Mouse (Mus musculus) left cerebral cortex, adult 8-10 months (tissue): Measurements from ENCODE around the gene Arhgap20. TPM values are rescaled to one million over a fixed set of nuclear protein-coding genes. Genes with fewer than 3 reads are reported as not detected.

Source experiments
- DNase-seq, 2 experiments: peaks; one replicate each; pipeline ENCODE4 v3.0.0; 2022; ENCODE audit warnings: low spot score in 2 of 2
- total RNA-seq, 4 experiments: library from RNA; stranded (reverse); gene quantifications; 2 replicates each; pipeline ENCODE4 v1.2.4; 2022

Arhgap20 gene
- total RNA-seq, 4 experiments from 2014 or later: 72.4 to 85.5 (median 78.3) TPM

- no peak for DNase-seq
Observed at GRCm38 (mm10) chr9:51798251-51798650, 33.1 kb downstream of the Arhgap20 start.

DNA sequence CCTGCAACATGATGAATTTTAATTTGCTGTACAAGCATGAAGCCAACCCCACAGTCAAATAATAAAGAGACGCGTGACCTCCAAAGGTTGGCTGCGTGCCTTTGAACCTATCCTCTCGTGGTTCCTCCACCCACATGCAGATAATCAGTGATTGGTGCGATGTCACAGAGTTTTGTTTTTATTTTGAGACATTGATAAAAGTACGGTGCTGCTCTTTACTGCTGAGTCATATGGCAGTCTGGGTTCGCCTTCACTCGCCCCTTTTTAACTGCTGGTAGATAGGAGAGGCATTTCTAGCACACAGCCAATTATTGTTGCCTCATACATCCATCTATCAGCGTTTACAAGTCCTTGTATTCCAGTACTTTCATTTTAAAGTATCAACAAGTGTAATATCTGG is 34.0 kb downstream of the Arhgap20 start:
- no peak for DNase-seq

DNA sequence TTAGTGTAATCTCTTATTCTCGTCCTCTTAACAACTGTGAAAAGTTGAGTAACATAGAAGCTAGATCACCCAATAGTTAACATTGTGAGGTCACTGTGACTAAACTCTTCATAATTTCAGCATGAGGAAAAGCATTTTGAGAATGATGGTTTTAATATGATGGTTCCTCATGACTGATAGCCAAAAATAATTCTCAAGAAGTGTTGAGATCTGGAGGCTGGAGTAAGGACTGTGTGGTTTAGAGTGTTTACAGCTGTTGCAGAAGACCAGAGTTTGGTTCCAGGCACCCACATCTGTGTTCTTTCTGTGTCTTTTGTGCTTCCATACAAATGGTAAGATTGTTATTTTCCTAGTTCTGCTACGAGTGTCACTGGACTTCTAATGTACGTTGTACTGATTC is 42.1 kb downstream of the Arhgap20 start:
- no peak for DNase-seq

DNA sequence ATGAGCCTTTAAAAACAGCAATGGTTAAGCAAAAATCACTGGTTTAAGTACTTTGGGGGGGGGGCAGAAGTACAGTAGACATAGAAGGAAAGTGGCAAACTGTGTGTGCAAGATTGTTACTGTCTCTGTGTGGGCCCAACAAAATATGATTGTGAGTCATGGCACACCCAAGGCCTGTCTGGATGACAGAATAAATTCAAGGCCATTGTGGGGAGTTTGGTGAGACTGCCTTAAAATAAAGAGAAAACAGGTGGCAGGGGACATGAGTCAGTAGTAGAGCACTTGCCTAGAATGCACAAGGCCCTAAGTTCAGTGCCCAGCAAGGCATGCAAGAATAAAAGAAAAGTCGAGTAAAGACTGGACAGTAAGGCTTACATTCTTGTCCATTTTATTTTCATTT is 47.8 kb downstream of the Arhgap20 start:
- DNase-seq: no peak

DNA sequence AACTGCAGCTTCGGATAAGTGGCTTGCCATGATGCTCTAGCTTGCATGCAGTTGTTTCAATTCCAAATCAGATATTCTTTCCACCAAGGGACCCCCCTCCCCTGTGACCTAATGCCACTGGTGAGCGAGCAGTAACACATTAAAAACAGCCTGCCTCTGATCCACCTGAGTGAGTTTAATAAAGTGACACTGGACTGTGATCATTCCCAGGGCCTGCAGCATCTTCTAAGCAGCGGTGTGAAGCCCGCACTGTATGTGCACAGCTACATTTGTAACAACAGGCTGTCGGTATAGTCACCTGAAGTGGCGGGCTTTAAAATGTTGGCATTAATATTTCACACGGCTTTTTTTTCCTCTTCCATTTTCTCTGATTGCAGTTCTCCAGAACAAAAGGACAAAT is 59.4 kb downstream of the Arhgap20 start:
- no peak for DNase-seq

GRCm38 (mm10) chr9:51831596-51831995 is 66.5 kb downstream of the Arhgap20 start:
- no peak for DNase-seq

GRCm38 (mm10) chr9:51832368-51832767 is 67.2 kb downstream of the Arhgap20 start:
- no peak for DNase-seq

GRCm38 (mm10) chr9:51837716-51838115 is 72.6 kb downstream of the Arhgap20 start:
- DNase-seq: no peak

- no peak for DNase-seq
Observed at GRCm38 (mm10) chr9:51843216-51843615, 78.1 kb downstream of the Arhgap20 start.

DNA sequence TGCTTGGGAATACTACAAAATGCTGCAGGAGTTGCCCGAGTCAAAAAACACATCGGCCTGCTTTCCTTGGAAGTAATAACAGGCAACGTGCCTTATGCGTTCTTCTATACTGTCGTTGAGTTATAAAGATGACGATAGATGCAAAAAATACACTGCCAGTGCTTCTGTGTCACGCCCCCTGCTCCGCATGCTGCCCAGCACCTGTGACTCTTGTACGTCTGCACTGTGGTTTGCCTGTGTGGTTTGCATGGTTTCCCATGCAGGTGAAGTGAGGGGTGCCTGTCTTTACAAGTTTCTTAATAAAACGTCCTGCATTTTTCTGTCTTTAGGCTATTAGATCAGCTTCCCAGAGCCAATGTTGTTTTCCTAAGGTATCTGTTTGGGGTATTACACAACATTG is 80.7 kb downstream of the Arhgap20 start:
- no peak for DNase-seq

DNA sequence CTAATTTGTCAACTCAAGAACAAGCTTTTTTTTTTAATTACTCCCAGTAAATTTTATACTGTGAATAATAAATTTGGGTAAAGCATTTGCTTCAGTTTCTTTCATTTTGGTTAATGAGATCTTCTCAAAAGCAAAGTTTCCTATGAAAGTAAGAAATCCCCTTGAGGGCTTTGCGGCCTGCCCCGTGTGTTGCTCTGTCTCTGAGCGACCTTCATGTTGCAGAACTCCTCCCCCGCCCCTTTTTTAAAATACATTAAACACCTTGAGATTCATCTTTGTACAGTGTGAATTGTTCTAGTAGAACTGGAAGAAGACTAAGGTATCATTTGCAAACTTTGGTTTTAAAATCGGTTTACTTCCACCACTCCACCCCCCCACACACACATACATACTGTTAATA is 88.6 kb downstream of the Arhgap20 start:
- DNase-seq: no peak

DNA sequence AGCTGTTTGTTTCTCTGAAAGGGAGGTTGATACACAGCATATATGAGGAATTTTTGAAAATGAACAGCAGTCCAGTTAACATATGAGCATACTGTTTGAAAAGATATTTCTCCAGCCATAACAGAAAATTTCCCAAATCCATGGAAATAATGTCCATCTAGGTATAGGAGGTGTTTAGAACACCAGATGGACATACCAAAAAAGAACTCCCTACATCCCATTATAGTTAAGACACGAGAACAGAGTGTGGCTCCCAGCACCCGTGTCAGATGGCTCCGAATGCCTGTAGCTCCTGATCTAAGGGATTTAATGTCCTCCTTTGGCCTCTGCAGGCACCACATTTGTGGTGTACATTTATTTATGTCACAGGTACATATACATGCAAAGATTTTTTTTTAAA is 99.1 kb downstream of the Arhgap20 start:
- no peak for DNase-seq

GRCm38 (mm10) chr9:51866634-51867033 is 101.5 kb downstream of the Arhgap20 start:
- no peak for DNase-seq

DNA sequence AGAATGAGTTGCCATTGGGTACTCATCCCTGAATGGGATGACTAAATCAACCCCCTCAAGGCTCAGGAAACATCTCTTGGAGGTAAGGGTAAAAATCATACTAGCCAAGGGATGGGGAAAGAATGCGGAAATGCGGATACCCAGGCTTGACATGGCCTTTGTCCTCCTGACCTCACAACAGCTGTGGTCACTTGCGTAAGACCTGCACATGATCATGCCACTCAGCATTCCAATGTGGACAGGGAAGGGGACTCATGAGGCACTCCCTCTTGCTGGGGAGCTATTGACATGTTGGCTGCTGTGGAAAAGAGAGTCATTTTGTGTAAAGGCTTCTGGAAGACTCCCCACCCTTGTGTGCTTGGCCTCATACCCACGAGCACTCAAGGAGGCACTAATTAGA is 103.9 kb downstream of the Arhgap20 start:
- DNase-seq: no peak

DNA sequence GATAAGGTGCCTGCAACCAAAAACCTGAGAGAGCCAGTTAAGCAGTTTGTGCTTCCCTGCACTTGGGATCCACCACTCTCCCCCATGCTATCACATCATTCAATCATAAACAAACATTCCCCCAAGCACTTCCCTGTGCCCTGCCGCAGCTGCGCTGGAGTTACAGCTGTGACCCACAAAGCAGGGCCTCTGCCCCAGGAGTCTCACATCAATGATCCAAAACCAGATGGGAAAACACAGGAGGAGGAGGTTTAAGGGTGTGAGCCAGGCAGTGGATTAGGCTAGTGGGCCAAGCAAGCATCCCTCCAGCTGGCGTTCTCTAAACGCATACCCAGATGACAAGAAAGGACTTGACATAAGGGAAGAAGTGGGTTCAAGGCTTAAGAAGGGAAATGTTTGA is 109.2 kb downstream of the Arhgap20 start:
- no peak for DNase-seq

GRCm38 (mm10) chr9:51875531-51875930 is 110.4 kb downstream of the Arhgap20 start:
- DNase-seq: no peak

GRCm38 (mm10) chr9:51881386-51881785 is 116.2 kb downstream of the Arhgap20 start:
- DNase-seq: peak in 1 of 2 experiments; percentile 24

DNA sequence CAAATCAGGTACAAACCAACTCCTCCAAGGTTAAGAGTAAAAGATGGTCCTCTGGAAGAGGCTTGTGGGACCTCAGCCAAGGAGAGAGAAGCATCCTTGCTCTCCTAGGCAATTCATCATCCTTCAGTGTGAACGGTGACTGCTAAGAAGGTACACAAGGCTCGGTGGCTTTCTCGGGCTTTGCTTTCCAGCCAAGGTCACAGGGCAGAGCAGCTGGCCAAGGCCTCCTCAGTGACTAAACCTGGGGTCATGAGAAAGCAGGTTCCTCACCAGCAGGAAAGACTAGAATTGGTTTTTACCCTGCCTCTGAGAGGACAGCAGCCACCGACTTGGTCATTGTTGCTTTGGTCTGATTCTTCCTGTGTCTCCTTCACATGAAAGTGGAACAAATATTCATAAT is 116.7 kb downstream of the Arhgap20 start:
- DNase-seq: no peak

DNA sequence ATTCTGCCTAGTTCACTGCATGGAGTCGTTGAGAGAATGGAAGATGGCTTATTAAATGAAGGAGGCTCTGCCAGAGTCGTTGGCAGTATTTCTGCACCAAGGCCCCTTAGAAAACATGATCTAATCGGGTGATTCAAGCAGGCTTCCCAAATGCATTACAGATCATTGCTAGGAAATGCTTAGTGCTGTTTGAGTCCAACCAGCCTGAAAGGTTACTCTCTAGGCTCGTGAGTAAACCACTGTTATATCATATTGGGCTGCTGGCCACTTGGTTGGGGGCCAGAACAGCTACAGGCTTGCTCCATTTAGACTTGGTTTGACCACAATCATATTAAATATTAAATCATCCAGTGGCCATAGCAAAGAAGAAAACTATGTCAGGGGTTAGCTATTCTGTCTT is 118.2 kb downstream of the Arhgap20 start:
- no peak for DNase-seq

- no peak for DNase-seq
Observed at GRCm38 (mm10) chr9:51892921-51893320, 127.8 kb downstream of the Arhgap20 start.
